Mouse (Mus musculus) neutrophil, adult 83 days (primary cell): ENCODE measurements around the gene Olfr1015. TPM values are rescaled to one million over a fixed set of nuclear protein-coding genes. Genes with fewer than 3 reads are reported as not detected.

Experiments used
- total RNA-seq, 2 experiments: library from RNA; stranded (reverse); gene quantifications; one replicate each; pipeline ENCODE4 v1.2.4; 2023

The Olfr1015 gene
- not detected for total RNA-seq

DNA sequence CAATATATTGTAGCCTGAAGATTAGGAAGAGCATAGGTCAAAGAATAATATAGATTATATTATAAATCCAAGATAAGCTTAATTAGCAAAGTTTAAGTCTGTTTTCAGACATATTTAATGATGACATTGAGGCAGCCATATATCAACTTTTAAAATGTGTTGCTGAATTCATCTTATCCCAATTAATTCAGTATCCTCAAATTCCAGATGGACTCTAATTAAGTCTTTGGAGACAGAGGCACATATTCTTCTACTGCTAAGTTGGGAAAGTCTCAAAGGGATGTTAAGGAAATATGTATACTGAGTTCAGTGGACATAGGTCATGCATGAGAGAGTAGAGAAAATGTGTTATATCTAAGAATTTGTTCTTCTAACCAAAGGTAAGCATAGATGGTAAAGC is at the start of gene Olfr1015:
Olfr1015 (plus strand) TSS at position 301 of the 400 bp plus-strand sequence.

DNA sequence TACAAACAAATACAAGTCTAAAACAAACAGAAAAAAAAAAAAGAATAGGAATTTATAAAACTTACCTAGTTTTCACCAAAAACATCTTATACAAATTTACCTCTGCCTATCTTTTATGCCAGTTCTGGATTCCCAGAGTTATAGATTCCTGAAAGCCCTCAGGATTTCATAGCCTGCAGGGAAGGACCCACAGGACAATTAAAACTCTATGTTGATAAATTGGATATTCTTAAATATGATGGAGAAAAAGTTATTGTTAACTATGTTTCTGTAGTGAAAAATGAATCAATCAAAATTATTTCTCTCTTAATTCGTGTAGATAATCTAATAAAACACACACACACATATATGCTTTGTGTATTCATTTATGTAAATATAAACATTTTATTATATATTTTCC is 19.2 kb upstream of the Olfr1015 start, which contains the start of gene Olfr1012:
Olfr1012 (minus strand) TSS at position 101 of the 400 bp plus-strand sequence.

DNA sequence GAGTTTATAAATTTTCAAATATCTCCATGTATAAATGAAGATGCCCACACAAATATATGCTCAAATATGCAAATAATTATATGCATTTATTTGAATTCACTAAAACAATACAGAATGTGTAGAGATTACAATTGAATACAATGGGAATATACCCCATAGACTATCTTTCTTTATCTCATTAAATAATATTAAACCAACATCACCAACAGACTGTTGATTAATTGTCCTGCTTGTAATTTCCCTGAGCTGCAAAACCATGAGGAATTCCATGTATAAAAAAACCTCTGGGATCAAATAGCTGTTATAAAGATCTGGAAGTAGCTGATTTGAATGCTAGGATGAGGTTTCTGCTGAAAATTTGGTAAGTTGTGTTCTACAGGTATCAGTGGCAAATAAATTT is 15.0 kb upstream of the Olfr1015 start, which contains the start of gene Olfr1013:
Olfr1013 (plus strand) TSS at position 301 of the 400 bp plus-strand sequence.

DNA sequence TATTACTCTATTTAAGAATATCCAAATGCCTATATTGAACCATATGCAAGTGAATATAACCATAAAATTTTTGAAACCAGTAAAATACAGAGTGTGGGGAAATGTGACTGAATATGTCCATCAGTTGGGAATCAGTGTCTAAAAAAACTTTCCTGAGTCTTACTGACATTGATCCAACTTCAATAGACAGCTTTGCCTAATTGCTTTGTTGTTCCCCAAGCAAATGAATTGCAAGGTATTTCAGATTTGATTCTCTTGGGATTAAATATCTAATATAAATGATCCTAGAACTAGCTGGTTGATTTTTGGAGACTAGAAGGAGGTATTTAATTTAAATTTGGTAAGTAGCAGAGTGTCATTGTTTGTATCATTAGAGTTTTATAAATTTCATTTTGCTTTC is 9.4 kb upstream of the Olfr1015 start, which contains the start of gene Olfr1014:
Olfr1014 (plus strand) TSS at position 301 of the 400 bp plus-strand sequence.

DNA sequence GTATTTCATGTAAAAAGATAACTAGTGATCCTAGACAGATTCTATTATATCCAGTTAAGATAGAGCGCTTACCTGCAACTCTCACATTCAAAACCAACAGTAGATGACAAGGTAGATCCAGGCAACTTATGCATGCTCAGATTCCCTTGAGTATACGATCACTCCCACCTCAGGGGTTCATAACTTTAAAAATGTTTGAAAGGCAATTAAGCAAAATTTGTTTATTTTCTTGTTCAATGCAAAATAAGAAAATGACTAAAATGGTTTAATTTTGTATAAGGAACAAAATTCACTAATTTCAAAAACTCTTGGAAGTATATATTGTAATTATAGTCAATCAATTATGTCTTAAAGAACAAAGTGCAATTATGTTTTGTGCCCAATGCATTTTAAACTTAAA is 20.6 kb downstream of the Olfr1015 start, which contains the start of gene Olfr1016:
Olfr1016 (minus strand) TSS at position 101 of the 400 bp plus-strand sequence.

DNA sequence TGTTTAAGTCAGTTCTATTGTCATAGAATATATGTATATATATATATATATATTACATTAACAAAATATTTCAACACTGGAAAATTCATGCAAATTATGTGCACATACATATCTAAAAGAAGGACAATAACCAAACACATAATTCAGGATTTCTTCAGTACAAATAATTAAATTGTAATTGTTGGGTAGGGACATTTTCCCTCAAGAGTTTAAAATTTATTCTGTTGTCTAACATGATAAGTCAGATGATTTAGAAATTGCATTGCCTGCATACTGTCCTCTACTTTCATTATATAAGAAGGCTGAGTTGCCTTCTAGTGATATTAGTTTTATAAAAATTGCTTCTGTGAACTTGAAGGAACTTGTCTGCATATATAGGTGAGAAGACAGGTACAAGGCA is 36.4 kb downstream of the Olfr1015 start, which contains the start of gene Olfr1018:
Olfr1018 (plus strand) TSS at position 301 of the 400 bp plus-strand sequence.

Other genes starting within 250 kb of the Olfr1015 start
- not detected for gene Olfr996, start 202.8 kb upstream of the Olfr1015 start, total RNA-seq
- gene Olfr998, start 193.1 kb upstream of the Olfr1015 start, total RNA-seq = not detected
- not detected for gene Olfr1000, start 170.1 kb upstream of the Olfr1015 start, total RNA-seq
- gene Olfr1002, start 131.3 kb upstream of the Olfr1015 start, total RNA-seq = not detected
- gene Olfr154, start 117.6 kb upstream of the Olfr1015 start, total RNA-seq = not detected
- not detected for gene Olfr1006, start 103.2 kb upstream of the Olfr1015 start, total RNA-seq
- not detected for gene Olfr1008, start 92.6 kb upstream of the Olfr1015 start, total RNA-seq
- not detected for gene Olfr1009, start 66.6 kb upstream of the Olfr1015 start, total RNA-seq
- not detected for gene Olfr1012, start 19.3 kb upstream of the Olfr1015 start, total RNA-seq
- gene Olfr1013, start 14.9 kb upstream of the Olfr1015 start, total RNA-seq = not detected
- gene Olfr1014, start 9.3 kb upstream of the Olfr1015 start, total RNA-seq = not detected
- gene Olfr1016, start 20.5 kb downstream of the Olfr1015 start, total RNA-seq = not detected
- gene Olfr1018, start 36.5 kb downstream of the Olfr1015 start, total RNA-seq = not detected
- gene Olfr1019, start 63.5 kb downstream of the Olfr1015 start, total RNA-seq = not detected
- not detected for gene Olfr1020, start 65.0 kb downstream of the Olfr1015 start, total RNA-seq
- not detected for gene Olfr1022, start 86.6 kb downstream of the Olfr1015 start, total RNA-seq
- not detected for gene Olfr1023, start 103.6 kb downstream of the Olfr1015 start, total RNA-seq
- gene Olfr1024, start 123.0 kb downstream of the Olfr1015 start, total RNA-seq = not detected
- gene Olfr1025-ps1, start 133.2 kb downstream of the Olfr1015 start, total RNA-seq = not detected
- gene Olfr1026, start 139.5 kb downstream of the Olfr1015 start, total RNA-seq = not detected
- gene Olfr1028, start 168.4 kb downstream of the Olfr1015 start, total RNA-seq = not detected
- not detected for gene Olfr1029, start 191.9 kb downstream of the Olfr1015 start, total RNA-seq
- gene Olfr1030, start 197.3 kb downstream of the Olfr1015 start, total RNA-seq = not detected
- not detected for gene Olfr1031, start 208.3 kb downstream of the Olfr1015 start, total RNA-seq
- gene Olfr1032, start 223.5 kb downstream of the Olfr1015 start, total RNA-seq = not detected
- not detected for gene Olfr1033, start 238.6 kb downstream of the Olfr1015 start, total RNA-seq